Comparison of ENCODE assay signal across 8 mouse cellular contexts in genomic region chr11:69546423-69547053, GRCm38 (mm10). TPM values are rescaled to one million over a fixed set of nuclear protein-coding genes. Genes with fewer than 3 reads are reported as not detected.
DNase-seq lines count a peak whose midpoint lies in the region; ATAC-seq lines count a peak whose summit lies in the region.

No protein-coding gene starts in this region.

- H3K27ac ChIP-seq in hindbrain, embryonic 12.5 days = peak overlapping the region; percentile 89

- no peaks in the 10 kb centered on the region for H3K36me3 ChIP-seq in hindbrain, embryonic 12.5 days

- H3K27me3 ChIP-seq in hindbrain, embryonic 12.5 days = no peaks in the 10 kb centered on the region

- H3K9me3 ChIP-seq in hindbrain, embryonic 12.5 days (replicated peaks) = no peaks in the 10 kb centered on the region

- H3K4me1 ChIP-seq in hindbrain, embryonic 12.5 days = peaks cover 52% of the 10 kb centered on the region

- peak; percentile 64 for ATAC-seq in hindbrain, embryonic 12.5 days (ENCODE audit: low FRiP score)

- H3K4me2 ChIP-seq in hindbrain, embryonic 12.5 days (replicated peaks) = peak overlapping the region; percentile 89

- H3K9ac ChIP-seq in hindbrain, embryonic 12.5 days = peak overlapping the region; percentile 67

- peak; percentile 83 for DNase-seq in MN1 (ENCODE audit: low spot score)
- DNase-seq in cerebellum, postnatal 10 days = peak; percentile 93 to 95
- peak; percentile 72 to 78 for DNase-seq in frontal cortex, postnatal 14 days (ENCODE audit: low spot score in 2 of 2)
- DNase-seq in left cerebral cortex, adult 18-20 months (ENCODE audit: low spot score in 2 of 2) = peak; percentile 68 to 78
- peak; percentile 81 for DNase-seq in lung, postnatal 36 days
- peak; percentile 86 for DNase-seq in right cerebral cortex, adult 18-20 months
- DNase-seq in urinary bladder, postnatal 10 days (ENCODE audit: low spot score) = peak; percentile 52

- peak overlapping the region; percentile 45 for H3K4me3 ChIP-seq in hindbrain, embryonic 12.5 days

- under 1% methylated on average over 44 of the region's 44 CpGs for WGBS in hindbrain, embryonic 12.5 days

RNA-seq across cellular contexts. Expression of gene Dnah2, which starts 2.4 kb away (rescaled TPM):
- 1.4 and 2.5 TPM in 2 replicates for polyA plus RNA-seq in hindbrain, embryonic 12.5 days (2016; fragmentation: Nextera tagmentation; extraction: Ambion mirVana)
- 1 to 10 TPM; 2.2 to 3.7 TPM for total RNA-seq in left cerebral cortex, adult 18-20 months (2021)

RNA-seq across cellular contexts. Expression of gene Efnb3, which starts 13.5 kb away (rescaled TPM):
- 95.7 and 106 TPM in 2 replicates for polyA plus RNA-seq in hindbrain, embryonic 12.5 days (2016; fragmentation: Nextera tagmentation; extraction: Ambion mirVana)
- 10 to 100 TPM; 51.9 to 65.6 TPM for total RNA-seq in left cerebral cortex, adult 18-20 months (2021)

RNA-seq across cellular contexts. Expression of gene Wrap53, which starts 33.5 kb away (rescaled TPM):
- 29.7 and 29.9 TPM in 2 replicates for polyA plus RNA-seq in hindbrain, embryonic 12.5 days (2016; fragmentation: Nextera tagmentation; extraction: Ambion mirVana)
- total RNA-seq in left cerebral cortex, adult 18-20 months (2021) = 10 to 100 TPM in 1 of 2 experiments, 1 to 10 TPM in 1; 9.2 to 10.7 TPM

RNA-seq across cellular contexts. Expression of gene Trp53, which starts 33.6 kb away (rescaled TPM):
- polyA plus RNA-seq in hindbrain, embryonic 12.5 days (2016; fragmentation: Nextera tagmentation; extraction: Ambion mirVana) = 105 and 109 TPM in 2 replicates
- total RNA-seq in left cerebral cortex, adult 18-20 months (2021) = 10 to 100 TPM; 22.9 to 25.9 TPM

RNA-seq across cellular contexts. Expression of gene Atp1b2, which starts 59.2 kb away (rescaled TPM):
- 12.1 and 18.5 TPM in 2 replicates for polyA plus RNA-seq in hindbrain, embryonic 12.5 days (2016; fragmentation: Nextera tagmentation; extraction: Ambion mirVana)
- total RNA-seq in left cerebral cortex, adult 18-20 months (2021) = 100 to 1,000 TPM; 392 to 424 TPM

Comparison
In these comparisons a context has a peak if more than half of its experiments do, and no peak if none do; other contexts are left out.
1. Peak in every context shown above with its lines: DNase-seq, ATAC-seq, H3K4me3 ChIP-seq and H3K27ac ChIP-seq.